Comparison of ENCODE assay signal across 24 mouse cellular contexts in genomic region chr8:125113831-125114230, GRCm38 (mm10).
"Had no signal": no experiment of that assay in that cellular context is flagged by ENCODE, and none has a peak within 500 bp of the region (broad histone marks: within the 10 kb centered on the region; RNA-seq: fewer than 3 reads in every experiment).

No protein-coding gene starts in this region.

- H3K4me2 ChIP-seq: limb, embryonic 13.5 days; liver, embryonic 12.5 days; liver, embryonic 15.5 days; lung, embryonic 15.5 days; midbrain, embryonic 13.5 days; neural tube, embryonic 12.5 days; neural tube, embryonic 15.5 days had no signal

- H3K9me3 ChIP-seq: limb, embryonic 10.5 days; limb, embryonic 13.5 days; liver, embryonic 12.5 days; liver, embryonic 15.5 days; lung, embryonic 15.5 days; megakaryocyte, embryonic 14.5 days; midbrain, embryonic 10.5 days; midbrain, embryonic 13.5 days; neural tube, embryonic 12.5 days; neural tube, embryonic 15.5 days had no signal

- H3K27ac ChIP-seq: layer of hippocampus, adult 2 months; limb, embryonic 10.5 days; limb, embryonic 13.5 days; liver, embryonic 12.5 days; liver, embryonic 15.5 days; lung, embryonic 15.5 days; neural tube, embryonic 12.5 days; neural tube, embryonic 15.5 days; stomach, postnatal 0 days had no signal

- DNase-seq: layer of hippocampus, adult 9-11 months; liver; lung, adult 18-20 months; lung, postnatal 10 days; lung, postnatal 36 days; right cerebral cortex, adult 18-20 months; right cerebral cortex, postnatal 14 days; right cerebral cortex, postnatal 4 days; thymus, adult 2 months; thymus, postnatal 14 days; thymus, postnatal 4 days had no signal

- H3K4me3 ChIP-seq: layer of hippocampus, adult 2 months; limb, embryonic 10.5 days; limb, embryonic 13.5 days; liver, embryonic 12.5 days; liver, embryonic 15.5 days; lung, embryonic 15.5 days; megakaryocyte, embryonic 14.5 days; midbrain, embryonic 10.5 days; midbrain, embryonic 13.5 days; neural tube, embryonic 12.5 days; neural tube, embryonic 15.5 days had no signal

- H3K36me3 ChIP-seq: limb, embryonic 10.5 days; limb, embryonic 13.5 days; liver, embryonic 12.5 days; liver, embryonic 15.5 days; lung, embryonic 15.5 days; midbrain, embryonic 10.5 days; midbrain, embryonic 13.5 days; neural tube, embryonic 12.5 days; neural tube, embryonic 15.5 days had no signal

- H3K27me3 ChIP-seq: liver, embryonic 12.5 days; liver, embryonic 15.5 days; lung, embryonic 15.5 days; midbrain, embryonic 13.5 days; neural tube, embryonic 12.5 days; neural tube, embryonic 15.5 days had no signal

- H3K4me1 ChIP-seq: limb, embryonic 13.5 days; liver, embryonic 12.5 days; liver, embryonic 15.5 days; lung, embryonic 15.5 days; neural tube, embryonic 12.5 days had no signal

- H3K9ac ChIP-seq: limb, embryonic 13.5 days; liver, embryonic 12.5 days; liver, embryonic 15.5 days; lung, embryonic 15.5 days; midbrain, embryonic 13.5 days; neural tube, embryonic 12.5 days; neural tube, embryonic 15.5 days had no signal

- ATAC-seq: intestine, postnatal 0 days; liver, embryonic 12.5 days had no signal
